Comparison of ENCODE assay signal across 8 mouse cellular contexts in genomic region chr5:103854041-103854806, GRCm38 (mm10). TPM values are rescaled to one million over a fixed set of nuclear protein-coding genes. Genes with fewer than 3 reads are reported as not detected.
A peak's percentile ranks its signal among the peaks of the same experiment; 100 is the strongest.
DNase-seq lines count a peak whose midpoint lies in the region; ATAC-seq and TF ChIP-seq lines count a peak whose summit lies in the region.

No protein-coding gene starts in this region.

- peaks cover 10% of the 10 kb centered on the region for H3K4me1 ChIP-seq in kidney, embryonic 15.5 days
- H3K4me1 ChIP-seq in hindbrain, embryonic 16.5 days (ENCODE audit: control insufficient read depth, insufficient read depth, low read depth, low read length) = peaks cover 9% of the 10 kb centered on the region
- H3K4me1 ChIP-seq in neural tube, embryonic 14.5 days (ENCODE audit: control insufficient read depth, insufficient read depth, low read length) = 0 out of 2 replicates have a peak, but pooled peaks cover 7% of the 10 kb centered on the region

- DNase-seq in kidney, postnatal 14 days = no peak
- peak; percentile 20 for DNase-seq in cerebellum, adult 8-10 months
- DNase-seq in gastrocnemius, adult 2 months = no peak
- DNase-seq in lung, adult 18-20 months = no peak
- DNase-seq in thymus, postnatal 4 days = no peak

- intact Hi-C loops in gastrocnemius, adult 2 months (cut with DNase I) = no loop called here

- no peak for TF ChIP-seq CTCF in gastrocnemius, adult 2 months (IDR thresholded peaks at IDR 0.05)

- H3K4me2 ChIP-seq in kidney, embryonic 15.5 days = no peak overlapping the region
- H3K4me2 ChIP-seq in hindbrain, embryonic 16.5 days (ENCODE audit: low read length) = peak overlapping the region; percentile 31
- peak overlapping the region; percentile 18; the same call in 1 of the 2 replicates for H3K4me2 ChIP-seq in neural tube, embryonic 14.5 days (ENCODE audit: low read depth, low read length)

- no peaks in the 10 kb centered on the region for H3K9me3 ChIP-seq in kidney, embryonic 15.5 days (replicated peaks)
- H3K9me3 ChIP-seq in hindbrain, embryonic 16.5 days (ENCODE audit: control insufficient read depth, low read length) = no peaks in the 10 kb centered on the region
- H3K9me3 ChIP-seq in neural tube, embryonic 14.5 days (ENCODE audit: control insufficient read depth, low read length) = no peaks in the 10 kb centered on the region

- H3K36me3 ChIP-seq in kidney, embryonic 15.5 days = peaks cover 33% of the 10 kb centered on the region
- H3K36me3 ChIP-seq in hindbrain, embryonic 16.5 days (ENCODE audit: control insufficient read depth, insufficient read depth, low read length) = no peaks in the 10 kb centered on the region
- no peaks in the 10 kb centered on the region for H3K36me3 ChIP-seq in neural tube, embryonic 14.5 days (ENCODE audit: control insufficient read depth, insufficient read depth, low read length)

- no peak for ATAC-seq in kidney, embryonic 15.5 days (replicated peaks; ENCODE audit: low FRiP score)
- ATAC-seq in hindbrain, embryonic 16.5 days = peak; percentile 82
- peak; percentile 82; the same call in 1 of the 2 replicates for ATAC-seq in neural tube, embryonic 14.5 days (ENCODE audit: low read depth)

- no peaks in the 10 kb centered on the region for H3K27me3 ChIP-seq in kidney, embryonic 15.5 days
- H3K27me3 ChIP-seq in hindbrain, embryonic 16.5 days (replicated peaks; ENCODE audit: control insufficient read depth, insufficient read depth, low read length) = no peaks in the 10 kb centered on the region
- no peaks in the 10 kb centered on the region for H3K27me3 ChIP-seq in neural tube, embryonic 14.5 days (ENCODE audit: control insufficient read depth, insufficient read depth, low read length)

- H3K4me3 ChIP-seq in kidney, embryonic 15.5 days (replicated peaks) = no peak overlapping the region
- no peak overlapping the region for H3K4me3 ChIP-seq in hindbrain, embryonic 16.5 days (ENCODE audit: low read length)
- no peak overlapping the region for H3K4me3 ChIP-seq in neural tube, embryonic 14.5 days (ENCODE audit: low read depth, low read length)
- no peak overlapping the region for H3K4me3 ChIP-seq in gastrocnemius, adult 2 months

- H3K27ac ChIP-seq in kidney, embryonic 15.5 days = peak overlapping the region; percentile 24; the same call in 1 of the 2 replicates
- H3K27ac ChIP-seq in hindbrain, embryonic 16.5 days (ENCODE audit: low read depth, low read length) = peak overlapping the region; percentile 26; the same call in 1 of the 2 replicates
- H3K27ac ChIP-seq in neural tube, embryonic 14.5 days (ENCODE audit: low read depth, low read length) = peak overlapping the region; percentile 69
- H3K27ac ChIP-seq in gastrocnemius, adult 2 months = no peak overlapping the region; the same call in 1 of the 2 replicates

- 74% methylated on average over 17 of the region's 17 CpGs for WGBS in kidney, embryonic 15.5 days
- WGBS in hindbrain, embryonic 16.5 days = 42% methylated on average over 17 of the region's 17 CpGs
- 46% methylated on average over 17 of the region's 17 CpGs for WGBS in neural tube, embryonic 14.5 days

- no peak overlapping the region for H3K9ac ChIP-seq in kidney, embryonic 15.5 days
- H3K9ac ChIP-seq in hindbrain, embryonic 16.5 days (ENCODE audit: low read depth, low read length) = no peak overlapping the region
- peak overlapping the region; percentile 4; the same call in 1 of the 2 replicates for H3K9ac ChIP-seq in neural tube, embryonic 14.5 days (replicated peaks; ENCODE audit: low read depth, low read length)

RNA-seq across cellular contexts. Expression of gene Klhl8, which starts 56.8 kb away (rescaled TPM):
- polyA plus RNA-seq in kidney, embryonic 15.5 days (2015; fragmentation: Nextera tagmentation; extraction: Ambion mirVana) = 11.0 and 11.7 TPM in 2 replicates
- 40.7 and 42.5 TPM in 2 replicates for polyA plus RNA-seq in hindbrain, embryonic 16.5 days (2015; fragmentation: Nextera tagmentation; extraction: Ambion mirVana)
- polyA plus RNA-seq in neural tube, embryonic 14.5 days (2014; fragmentation: Nextera tagmentation; extraction: Ambion mirVana) = 45.2 and 45.3 TPM in 2 replicates
- 10 to 100 TPM; 26.1 to 28.6 TPM for total RNA-seq in gastrocnemius, adult 2 months (2021)
